Mouse (Mus musculus) retina, embryonic 14.5 days (tissue): ENCODE measurements around the gene Olfr435.
A peak's percentile ranks its signal among the peaks of the same experiment; 100 is the strongest.
"Not testable (repeated sequence)": the region's sequence is repeated elsewhere in the genome, so short reads cannot be mapped to it uniquely, and the experiment has no call there.

Experiments used
- DNase-seq: peaks from one replicate; pipeline ENCODE4 v3.0.0-alpha.2; 2015; ENCODE audit warnings: low spot score

The Olfr435 gene

GRCm38 (mm10) chr6:43196781-43197180, at the start of gene Olfr435:
Gene Olfr435 (plus strand): TSS chr6:43197146.
- DNase-seq: no peak

- no peak for DNase-seq
These were observed 37.4 kb upstream of the Olfr435 start for GRCm38 (mm10) chr6:43159502-43159901.

DNA sequence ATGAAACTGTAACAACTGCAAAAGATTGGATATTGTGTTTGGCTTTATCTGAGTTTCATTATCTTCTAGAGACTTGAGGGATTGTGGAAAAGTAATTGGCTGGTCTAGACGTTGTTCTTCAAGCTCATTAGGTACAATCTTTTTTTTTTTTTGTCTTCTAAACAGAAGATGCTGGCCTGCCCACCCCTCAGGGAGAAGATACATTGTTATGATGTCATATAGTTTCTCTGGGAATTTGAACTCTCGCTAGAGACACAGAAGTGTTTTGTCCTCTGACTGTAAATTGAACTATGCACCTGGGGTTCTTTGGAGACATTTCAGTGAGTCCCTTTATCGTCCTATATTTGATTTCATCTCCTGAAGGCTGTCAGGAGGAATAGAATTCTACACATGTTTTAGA, 34.0 kb upstream of the Olfr435 start, which contains the start of gene Olfr437:
TSS of gene Olfr437 (plus strand) at position 301 of the 400 bp plus-strand sequence.
- no peak for DNase-seq

GRCm38 (mm10) chr6:43167246-43167645, 29.7 kb upstream of the Olfr435 start:
- DNase-seq: no peak

DNA sequence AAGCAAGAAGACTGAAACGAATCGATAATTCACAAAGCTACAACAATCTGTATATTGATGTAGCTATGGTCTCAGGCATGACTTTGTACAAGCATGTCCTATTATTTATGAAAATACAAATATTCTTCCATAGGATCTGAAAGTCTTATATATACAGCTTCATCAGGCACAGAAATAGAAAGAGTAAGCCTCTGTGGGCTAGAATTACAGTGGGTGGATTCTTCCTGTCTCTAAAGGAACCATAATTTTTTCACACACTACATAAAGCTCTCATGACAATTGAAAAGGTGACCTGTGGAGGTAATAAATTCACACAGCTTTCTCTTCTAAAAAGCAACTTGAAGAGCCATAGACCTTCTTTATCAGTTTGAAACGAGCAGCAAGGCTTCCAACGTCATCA, 25.1 kb upstream of the Olfr435 start, which contains the start of gene Olfr13:
TSS of gene Olfr13 (plus strand) at position 301 of the 400 bp plus-strand sequence.
- no peak for DNase-seq

DNA sequence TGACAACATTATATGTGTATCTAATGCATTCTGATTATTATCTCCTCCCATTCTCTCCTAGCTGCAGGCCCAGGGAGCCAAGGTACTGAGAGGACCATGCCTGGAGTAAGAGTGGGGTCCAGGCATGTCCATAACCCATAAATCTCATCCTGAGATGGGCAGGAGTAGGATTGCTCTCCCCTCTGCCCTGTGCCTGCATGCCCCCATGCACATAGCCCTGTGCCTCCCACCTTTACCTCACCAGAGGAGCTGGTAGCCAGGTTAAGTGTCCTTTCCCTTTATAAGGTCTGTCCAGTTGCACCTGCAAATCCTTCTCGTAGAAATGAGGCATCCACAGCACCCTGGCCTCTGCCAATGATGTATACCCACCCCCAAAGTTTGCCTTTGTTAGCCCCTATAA, 18.8 kb upstream of the Olfr435 start:
- no peak for DNase-seq

- DNase-seq: no peak
These were observed 18.1 kb upstream of the Olfr435 start for GRCm38 (mm10) chr6:43178584-43179501.

DNA sequence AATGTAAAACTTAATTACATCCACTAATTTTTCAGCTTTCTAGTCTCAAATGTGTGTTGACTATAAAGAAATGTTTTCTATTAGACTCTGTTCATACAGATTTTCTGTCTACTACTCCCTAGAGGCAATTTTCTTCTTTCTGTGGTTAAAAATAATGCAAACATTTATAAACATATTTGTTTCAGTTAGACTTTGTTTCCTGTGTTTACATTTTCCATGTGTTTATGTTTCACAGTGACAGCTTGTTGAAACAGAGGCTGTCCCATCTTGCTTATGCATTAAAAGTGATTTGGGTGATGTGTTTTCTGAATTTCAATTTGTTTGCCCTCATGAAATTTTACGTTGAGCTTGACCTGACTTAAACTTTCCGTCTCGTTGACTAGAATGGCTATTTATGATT, 6.0 kb upstream of the Olfr435 start:
- DNase-seq: no peak

DNA sequence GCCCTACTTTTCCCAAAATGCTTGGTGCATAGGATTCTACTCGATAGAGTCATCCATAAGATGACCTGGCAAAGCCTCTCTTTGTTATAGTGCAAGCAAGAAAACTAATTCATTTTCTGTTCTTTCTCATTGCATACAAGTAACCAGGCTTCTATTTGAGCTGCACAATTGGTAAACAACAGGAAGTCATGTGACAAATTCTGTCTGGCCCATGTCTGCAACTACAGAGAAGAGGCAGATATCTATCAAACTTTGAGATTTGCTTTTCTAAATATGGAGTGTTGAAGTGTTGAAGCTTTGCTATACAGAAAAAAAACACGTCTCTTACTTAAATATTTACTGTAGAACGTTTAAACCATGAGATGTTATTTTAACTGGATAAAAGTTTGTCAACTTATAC, 1.1 kb downstream of the Olfr435 start:
- DNase-seq: no peak

- DNase-seq: no peak
These were observed 5.8 kb downstream of the Olfr435 start for GRCm38 (mm10) chr6:43202786-43203185.

DNA sequence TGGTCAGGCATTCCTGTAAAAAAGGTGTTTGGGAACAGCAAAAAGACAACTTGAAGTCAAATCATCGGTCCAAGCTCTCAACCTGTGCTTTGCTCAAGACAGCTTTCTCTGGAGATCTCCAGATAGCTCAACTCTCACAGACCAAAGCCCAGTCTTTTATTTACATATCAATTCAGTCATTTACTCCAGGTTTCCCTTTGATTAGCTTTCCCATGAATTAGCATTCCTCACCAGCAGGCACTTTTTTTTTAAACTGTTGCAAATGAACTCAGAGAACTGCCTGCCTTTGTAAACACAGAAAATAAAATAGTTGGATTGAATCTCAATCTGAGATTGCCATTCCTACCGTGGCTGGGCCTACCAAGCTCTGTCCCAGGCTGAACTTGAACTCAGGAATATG, 8.4 kb downstream of the Olfr435 start:
- DNase-seq: no peak

GRCm38 (mm10) chr6:43212873-43213272, 15.9 kb downstream of the Olfr435 start, which contains the start of gene Olfr434:
Gene Olfr434 (plus strand): TSS chr6:43213021.
- DNase-seq: not testable (repeated sequence)

DNA sequence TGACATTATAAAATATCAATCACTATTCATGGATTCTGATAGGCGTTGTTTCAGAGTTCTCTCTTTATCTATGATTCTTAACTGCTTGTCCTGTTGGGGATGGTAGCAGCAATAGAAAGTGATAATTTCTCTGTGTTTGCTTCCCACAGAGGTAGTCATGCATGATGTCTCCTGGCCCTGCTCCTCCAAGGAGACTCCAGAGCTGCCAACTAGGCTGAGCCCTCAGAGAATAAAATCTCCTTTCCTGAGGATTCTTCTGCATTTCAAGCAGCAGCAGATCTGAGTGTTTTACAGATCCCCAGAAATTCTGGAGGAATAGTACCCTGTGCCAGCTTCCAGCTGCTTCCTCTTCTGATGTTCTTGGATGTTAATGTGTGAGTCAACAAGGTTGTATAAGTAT, 34.3 kb downstream of the Olfr435 start, which contains the start of gene Olfr47:
TSS of gene Olfr47 (plus strand) at position 275 of the 400 bp plus-strand sequence.
- DNase-seq: not testable (repeated sequence)

DNA sequence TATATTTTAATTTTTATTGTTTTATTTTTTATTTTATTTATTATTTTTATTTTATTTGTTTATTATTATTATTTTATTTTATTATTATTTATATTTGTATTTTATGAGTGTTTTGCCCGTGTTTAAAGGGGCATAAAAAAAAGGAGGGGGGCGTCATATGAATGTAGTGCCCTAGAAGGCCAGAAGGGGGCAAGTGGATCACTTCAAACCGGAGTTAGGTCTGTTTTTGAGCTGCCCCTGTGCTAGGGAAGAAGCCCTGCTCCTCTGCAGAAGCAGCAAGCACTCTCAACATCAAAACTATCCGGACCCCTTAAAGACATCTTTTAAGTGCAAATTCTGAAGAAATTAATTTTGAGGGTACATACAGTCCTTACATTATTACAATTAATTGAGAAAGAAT, 45.1 kb downstream of the Olfr435 start:
- DNase-seq: peak; percentile 65

DNA sequence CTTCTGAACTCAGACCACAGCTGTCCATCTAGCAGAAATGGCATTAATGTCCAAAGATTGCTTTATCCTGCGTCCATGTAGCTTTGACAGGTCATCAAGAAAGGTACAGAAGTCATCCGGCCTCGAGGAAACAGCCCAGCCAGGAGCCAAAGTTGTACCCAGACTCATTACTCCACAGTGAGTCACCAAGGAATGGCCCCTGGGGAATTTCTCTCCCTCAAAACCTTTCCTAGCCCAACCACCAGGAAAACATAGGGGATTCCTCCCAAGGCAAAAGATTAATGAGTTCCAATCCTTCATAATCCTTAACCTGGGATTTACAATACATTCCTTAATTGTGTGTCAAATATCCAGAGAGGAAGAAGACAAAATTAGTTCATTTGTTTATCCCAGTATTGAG, 50.5 kb downstream of the Olfr435 start:
- no peak for DNase-seq

GRCm38 (mm10) chr6:43252994-43253393, 56.0 kb downstream of the Olfr435 start:
- DNase-seq: no peak
